Mouse (Mus musculus): ENCODE data around the gene Cutal. TPM values are rescaled to one million over a fixed set of nuclear protein-coding genes. Genes with fewer than 3 reads are reported as not detected.

Gene Cutal
- polyA plus RNA-seq, 1 experiment from 2014 or later: 0.26 TPM

DNA sequence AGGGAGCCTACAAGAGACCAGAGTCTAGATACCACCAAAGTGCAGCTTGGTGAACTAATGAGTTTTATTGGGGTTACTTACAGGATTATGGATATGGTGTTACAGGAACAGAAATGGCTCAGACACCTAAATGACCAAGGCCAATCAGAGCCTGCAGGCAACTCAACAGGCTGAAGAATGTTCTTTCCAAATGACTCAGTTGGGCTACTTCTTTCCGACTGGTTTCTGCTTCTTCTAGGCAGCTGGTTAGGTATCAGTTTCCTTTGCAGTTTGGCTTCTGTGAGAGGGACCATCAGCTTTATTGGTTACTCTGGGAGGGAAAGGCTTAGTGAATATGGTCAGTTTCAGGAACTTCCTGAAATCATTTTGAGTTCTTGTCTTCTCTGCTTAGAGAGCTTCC lies 26.5 kb upstream of the Cutal start:
- Histone ChIP-seq H3K4me3 (no peak overlapping the region), H3K4me2 (no peak overlapping the region), H3K36me3 (replicated peaks) (peaks cover 16% of the 10 kb centered on the region; the same call in 1 of the 2 replicates), H3K27ac (no peak overlapping the region), H3K27me3 (replicated peaks) (no peaks in the 10 kb centered on the region), H3K9me3 (no peaks in the 10 kb centered on the region), H3K4me1 (no peaks in the 10 kb centered on the region), H3K9ac (no peak overlapping the region)
- ATAC-seq (replicated peaks): no peak
- WGBS: 87% methylated on average over 1 of the region's 1 CpGs

- Histone ChIP-seq H3K9ac (no peak overlapping the region), H3K9me3 (no peaks in the 10 kb centered on the region), H3K36me3 (replicated peaks) (peaks cover 79% of the 10 kb centered on the region), H3K4me1 (no peaks in the 10 kb centered on the region), H3K27ac (no peak overlapping the region), H3K27me3 (replicated peaks) (no peaks in the 10 kb centered on the region), H3K4me2 (no peak overlapping the region), H3K4me3 (no peak overlapping the region)
- ATAC-seq (replicated peaks): no peak
- WGBS: 88% methylated on average over 4 of the region's 4 CpGs
These were observed 18.9 kb upstream of the Cutal start for GRCm38 (mm10) chr2:34855265-34855664.

GRCm38 (mm10) chr2:34857728-34858127 lies 16.5 kb upstream of the Cutal start:
- no peak overlapping the region for H3K27ac ChIP-seq
- no peak for ATAC-seq (replicated peaks)
- H3K9me3 ChIP-seq: no peaks in the 10 kb centered on the region
- H3K4me2 ChIP-seq: no peak overlapping the region
- 94% methylated on average over 8 of the region's 8 CpGs for WGBS
- no peaks in the 10 kb centered on the region for H3K4me1 ChIP-seq
- no peak overlapping the region for H3K4me3 ChIP-seq
- no peaks in the 10 kb centered on the region for H3K27me3 ChIP-seq (replicated peaks)
- no peak overlapping the region for H3K9ac ChIP-seq
- peaks cover 74% of the 10 kb centered on the region for H3K36me3 ChIP-seq (replicated peaks)

DNA sequence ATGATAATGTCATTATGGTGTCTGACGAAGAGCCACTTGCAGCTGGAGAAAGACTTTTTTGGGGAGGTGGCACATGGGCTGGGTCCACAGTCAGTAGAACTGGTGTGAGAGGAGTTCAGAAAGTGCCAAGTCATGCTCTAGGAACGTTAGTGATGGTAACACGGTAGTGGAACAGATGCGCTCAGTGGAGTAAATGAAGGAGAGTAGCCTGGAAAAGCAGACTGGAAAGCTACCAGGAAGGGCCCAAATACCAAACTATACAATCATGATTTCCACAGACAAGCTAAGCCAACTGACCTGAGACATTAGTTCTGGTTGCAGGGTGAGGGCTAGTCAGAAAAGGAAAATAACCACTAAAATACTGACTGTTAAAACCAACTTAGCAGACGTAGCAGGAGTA lies 4.5 kb upstream of the Cutal start:
- H3K36me3 ChIP-seq (replicated peaks): peaks cover 7% of the 10 kb centered on the region
- 40% methylated on average over 5 of the region's 5 CpGs for WGBS
- H3K9me3 ChIP-seq: no peaks in the 10 kb centered on the region
- H3K4me3 ChIP-seq: peak overlapping the region; percentile 83
- peaks cover 15% of the 10 kb centered on the region for H3K27me3 ChIP-seq (replicated peaks)
- peaks cover 32% of the 10 kb centered on the region for H3K4me1 ChIP-seq
- 0 out of 2 replicates have a peak overlapping the region, but pooled peaks have one; percentile 6 for H3K9ac ChIP-seq
- ATAC-seq (replicated peaks): no peak
- peak overlapping the region; percentile 62 for H3K4me2 ChIP-seq
- no peak overlapping the region for H3K27ac ChIP-seq

DNA sequence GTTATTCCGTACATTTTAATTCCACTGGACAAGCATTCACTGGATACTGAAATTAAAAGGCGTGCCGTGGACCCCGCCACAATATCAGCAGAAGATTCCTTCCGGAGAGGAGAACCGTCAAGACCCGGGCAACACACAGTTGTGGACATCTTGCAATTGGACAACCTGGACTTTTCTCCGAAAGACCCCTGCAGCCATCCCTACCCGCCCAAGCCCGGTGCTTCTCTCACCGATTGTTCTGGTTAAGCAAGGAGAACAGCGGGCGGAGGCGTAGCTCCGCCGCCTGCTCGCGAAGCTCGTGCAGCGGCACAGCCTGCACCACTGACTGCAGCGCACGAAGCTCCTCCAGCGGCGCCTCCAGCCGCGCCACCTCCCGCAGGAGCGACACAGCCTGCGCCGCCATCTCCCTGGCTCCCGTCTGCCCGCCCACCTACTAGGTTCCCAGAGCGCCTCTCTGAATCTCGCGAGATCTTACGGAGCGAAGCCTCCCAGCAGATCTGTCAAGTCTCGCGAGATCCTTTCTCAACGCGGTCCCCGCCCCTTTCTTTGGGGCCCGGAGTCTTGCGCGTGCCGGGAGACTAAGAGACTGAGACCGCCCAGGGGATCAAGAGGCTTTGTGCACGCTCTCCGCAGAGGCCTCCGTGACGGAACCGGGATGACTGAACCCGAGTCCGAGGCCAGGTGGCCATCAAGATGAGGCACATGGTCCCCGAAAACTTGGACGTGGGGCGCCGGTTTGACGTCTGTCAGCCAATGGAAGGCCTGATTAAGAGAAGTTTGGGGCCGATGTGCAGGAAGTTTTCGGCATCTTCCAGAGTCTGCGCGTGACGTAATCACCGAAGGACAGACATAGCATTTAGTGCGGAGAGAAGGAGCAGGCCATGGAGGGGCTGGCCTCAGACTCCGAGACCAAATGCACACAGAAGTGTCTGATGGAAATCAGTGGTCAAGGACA lies 3.4 kb upstream of the Cutal start:
- Histone ChIP-seq H3K4me1 (peaks cover 32% of the 10 kb centered on the region), H3K27me3 (replicated peaks) (peaks cover 17% of the 10 kb centered on the region), H3K27ac (peak overlapping the region; percentile 91), H3K9me3 (no peaks in the 10 kb centered on the region), H3K9ac (peak overlapping the region; percentile 98), H3K4me2 (peak overlapping the region; percentile 62), H3K36me3 (replicated peaks) (no peaks in the 10 kb centered on the region), H3K4me3 (peak overlapping the region; percentile 83)
- ATAC-seq (replicated peaks): peak; percentile 99
- WGBS: under 1% methylated on average over 67 of the region's 67 CpGs

DNA sequence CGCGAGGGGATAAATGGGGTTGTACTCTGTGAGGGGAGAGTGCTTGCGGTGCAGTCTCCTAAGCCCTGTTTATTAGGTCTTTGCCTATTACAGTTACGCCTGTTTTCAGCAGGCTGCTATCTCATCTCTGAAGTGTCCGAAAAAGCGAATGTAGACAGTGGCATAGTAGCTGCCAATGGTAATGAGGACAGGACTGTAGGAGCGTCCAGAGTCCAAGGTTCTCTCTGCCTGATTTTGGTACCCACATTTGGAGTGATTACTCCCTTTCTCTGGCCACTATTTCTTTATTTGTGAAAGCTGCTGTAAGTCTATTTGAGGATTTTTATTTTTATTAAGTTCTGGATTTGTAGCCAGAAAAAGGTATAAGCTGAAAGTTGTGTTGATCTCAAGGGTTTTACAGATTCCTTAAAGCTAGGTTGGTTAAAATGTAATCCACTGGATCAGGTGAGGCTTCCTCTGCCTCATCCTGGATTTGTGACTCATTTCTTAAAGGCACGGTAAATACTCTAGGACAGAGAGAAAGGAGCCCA lies 685 bp downstream of the Cutal start, which contains the start of gene Psmd5:
Gene Psmd5 (minus strand): TSS at position 153 of the 530 bp plus-strand sequence.
- 16% methylated on average over 8 of the region's 8 CpGs for WGBS
- Histone ChIP-seq H3K27ac (no peak within 1 kb of the TSS), H3K36me3 (replicated peaks) (no peaks in the 10 kb centered on the region), H3K27me3 (replicated peaks) (peaks cover 20% of the 10 kb centered on the region), H3K4me2 (peak within 1 kb of the TSS; percentile 17; the same call in 1 of the 2 replicates), H3K4me3 (no peak within 1 kb of the TSS), H3K9ac (peak within 1 kb of the TSS; percentile 28; the same call in 1 of the 2 replicates), H3K9me3 (no peaks in the 10 kb centered on the region), H3K4me1 (peaks cover 7% of the 10 kb centered on the region)
- ATAC-seq (replicated peaks): no peak

- WGBS: 92% methylated on average over 10 of the region's 10 CpGs
- Histone ChIP-seq H3K36me3 (replicated peaks) (no peaks in the 10 kb centered on the region), H3K27ac (no peak overlapping the region), H3K4me3 (no peak overlapping the region), H3K27me3 (replicated peaks) (peaks cover 3% of the 10 kb centered on the region; the same call in 1 of the 2 replicates), H3K9me3 (no peaks in the 10 kb centered on the region), H3K9ac (no peak overlapping the region), H3K4me2 (no peak overlapping the region), H3K4me1 (no peaks in the 10 kb centered on the region)
- ATAC-seq (replicated peaks): no peak
These were observed 5.9 kb downstream of the Cutal start for GRCm38 (mm10) chr2:34880054-34880453.

GRCm38 (mm10) chr2:34882757-34883156 lies 8.6 kb downstream of the Cutal start:
- H3K9ac ChIP-seq: no peak overlapping the region
- 95% methylated on average over 2 of the region's 2 CpGs for WGBS
- no peak for ATAC-seq (replicated peaks)
- no peaks in the 10 kb centered on the region for H3K9me3 ChIP-seq
- no peaks in the 10 kb centered on the region for H3K36me3 ChIP-seq (replicated peaks)
- no peaks in the 10 kb centered on the region for H3K4me1 ChIP-seq
- no peak overlapping the region for H3K4me2 ChIP-seq
- no peak overlapping the region for H3K4me3 ChIP-seq
- H3K27ac ChIP-seq: no peak overlapping the region
- H3K27me3 ChIP-seq (replicated peaks): no peaks in the 10 kb centered on the region; the same call in 1 of the 2 replicates

DNA sequence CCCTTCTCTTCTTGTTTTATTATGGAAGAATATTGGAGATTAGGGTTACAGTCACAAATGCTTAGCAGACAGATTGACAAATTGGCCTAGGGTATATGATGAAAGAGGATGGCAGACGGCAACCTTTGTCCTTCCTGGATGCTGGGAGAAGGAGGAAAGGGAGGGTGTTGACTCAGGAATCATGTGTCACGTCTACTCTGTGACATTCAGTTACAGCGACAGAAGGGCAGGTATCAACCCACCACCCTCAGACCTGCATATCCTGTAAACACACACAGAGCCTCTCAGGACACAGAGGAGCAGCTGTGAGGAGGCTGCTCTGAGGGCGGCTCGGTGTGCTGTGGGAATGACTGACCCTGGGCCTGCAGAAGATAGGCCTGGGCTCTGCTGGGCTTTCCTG lies 9.0 kb downstream of the Cutal start:
- H3K9me3 ChIP-seq: no peaks in the 10 kb centered on the region
- no peaks in the 10 kb centered on the region for H3K36me3 ChIP-seq (replicated peaks)
- H3K4me2 ChIP-seq: no peak overlapping the region
- ATAC-seq (replicated peaks): no peak
- no peak overlapping the region for H3K4me3 ChIP-seq
- H3K27me3 ChIP-seq (replicated peaks): no peaks in the 10 kb centered on the region; the same call in 1 of the 2 replicates
- no peak overlapping the region for H3K27ac ChIP-seq
- no peaks in the 10 kb centered on the region for H3K4me1 ChIP-seq
- no peak overlapping the region for H3K9ac ChIP-seq
- WGBS: 72% methylated on average over 5 of the region's 5 CpGs

DNA sequence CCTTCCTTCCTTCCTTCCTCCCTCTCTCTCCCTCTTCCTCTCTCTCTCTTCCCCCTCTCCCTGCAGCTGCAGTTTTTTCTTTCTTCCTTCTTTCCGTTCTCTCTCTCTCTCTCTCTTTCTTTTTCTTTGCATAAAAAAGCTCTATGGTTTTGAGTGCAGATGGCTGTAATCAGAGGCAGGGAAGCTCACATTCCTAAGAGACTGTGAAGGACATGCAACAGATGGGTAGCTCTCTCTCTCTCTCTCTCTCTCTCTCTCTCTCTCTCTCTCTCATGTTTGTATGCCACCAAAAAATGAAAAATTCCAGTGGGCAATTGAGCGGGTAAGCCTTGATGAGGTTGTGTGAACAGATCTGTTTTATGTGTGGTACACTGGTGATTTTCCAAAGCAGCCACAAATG lies 10.0 kb downstream of the Cutal start:
- Histone ChIP-seq H3K27ac (no peak overlapping the region), H3K4me3 (no peak overlapping the region), H3K4me1 (no peaks in the 10 kb centered on the region), H3K9me3 (no peaks in the 10 kb centered on the region), H3K4me2 (no peak overlapping the region), H3K27me3 (replicated peaks) (no peaks in the 10 kb centered on the region; the same call in 1 of the 2 replicates), H3K9ac (no peak overlapping the region), H3K36me3 (replicated peaks) (no peaks in the 10 kb centered on the region)
- ATAC-seq (replicated peaks): no peak
- WGBS: 73% methylated on average over 2 of the region's 2 CpGs

GRCm38 (mm10) chr2:34893950-34894349 lies 19.8 kb downstream of the Cutal start:
- H3K9ac ChIP-seq: no peak overlapping the region
- 82% methylated on average over 5 of the region's 5 CpGs for WGBS

DNA sequence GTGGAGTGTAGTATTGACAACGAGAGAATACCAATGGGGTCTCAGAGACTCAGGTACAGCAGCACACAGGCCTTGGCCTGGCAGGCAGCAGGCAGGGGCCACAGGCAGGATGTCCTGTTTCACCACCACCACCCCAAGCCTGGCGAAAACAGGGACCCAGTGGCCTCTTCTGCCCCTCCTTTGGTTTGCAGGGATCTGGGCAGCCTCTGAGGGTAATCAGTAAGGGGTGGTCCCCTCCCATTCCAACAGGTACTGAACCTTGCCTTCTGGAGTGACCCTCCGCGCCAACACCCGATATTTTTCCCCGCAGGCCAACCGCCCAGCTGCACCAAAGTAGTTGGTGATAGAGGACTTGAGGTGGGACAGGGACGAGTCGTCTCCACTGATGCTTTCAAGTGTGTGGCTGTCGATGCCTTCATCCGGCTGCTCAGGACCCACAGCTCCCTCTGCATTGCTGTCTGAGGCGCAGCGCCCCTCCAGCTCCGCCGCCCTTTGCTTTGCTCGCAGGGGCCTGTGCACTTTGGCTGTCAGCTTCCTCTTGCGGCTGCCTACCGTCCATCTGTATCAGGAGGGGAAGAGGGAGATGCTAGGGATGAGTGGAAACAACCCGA lies 21.4 kb downstream of the Cutal start:
- ATAC-seq (replicated peaks): no peak
- Histone ChIP-seq H3K36me3 (replicated peaks) (no peaks in the 10 kb centered on the region), H3K4me2 (no peak overlapping the region), H3K27ac (no peak overlapping the region), H3K27me3 (replicated peaks) (no peaks in the 10 kb centered on the region), H3K4me3 (no peak overlapping the region), H3K9ac (no peak overlapping the region), H3K9me3 (no peaks in the 10 kb centered on the region), H3K4me1 (no peaks in the 10 kb centered on the region)
- WGBS: 81% methylated on average over 19 of the region's 19 CpGs

More at GRCm38 (mm10) chr2:34893950-34894349, 19.8 kb downstream of the Cutal start:
- no peak for ATAC-seq (replicated peaks)
- Histone ChIP-seq H3K4me3 (no peak overlapping the region), H3K27ac (no peak overlapping the region), H3K4me2 (no peak overlapping the region), H3K4me1 (no peaks in the 10 kb centered on the region), H3K9me3 (no peaks in the 10 kb centered on the region), H3K27me3 (replicated peaks) (no peaks in the 10 kb centered on the region), H3K36me3 (replicated peaks) (no peaks in the 10 kb centered on the region)
